Mouse (Mus musculus) MEL (cell line): ENCODE measurements at regions not wholly inside any gene's neighbourhood (a gene's known extent, or its start where the extent isn't known, plus 50 kb on each side); places are given as distances from the start of the nearest gene placed in this dataset.

Experiments
- DNase-seq: peaks from one replicate; pipeline ENCODE4 v3.0.0; 2011; ENCODE audit warnings: low read depth, low spot score
- H3K27ac ChIP-seq: 2 replicates; pipeline ENCODE4 v1.5.1; 2012; ENCODE audit warnings: low read depth, mild to moderate bottlenecking, control low read depth, low read length, moderate library complexity; ENCODE audit not compliant: control insufficient read depth
- H3K27me3 ChIP-seq, 2 experiments: fragments of 150-350 bp in 1 of 2; sonication (generic) in 1 of 2; 2 replicates each; pipeline ENCODE4 v1.6.1; 2012; ENCODE audit warnings: low read length in 2 of 2, mild to moderate bottlenecking in 2 of 2, improper control_type of control experiment in 1 of 2, moderate library complexity in 1 of 2; ENCODE audit not compliant: insufficient read depth in 2 of 2, control insufficient read depth in 1 of 2
- H3K36me3 ChIP-seq, 2 experiments: 2 replicates each; pipeline ENCODE4 v1.6.1; 2012 to 2014; ENCODE audit warnings: low read length in 2 of 2, improper control_type of control experiment in 1 of 2, inconsistent platforms in 1 of 2, mild to moderate bottlenecking in 1 of 2; ENCODE audit not compliant: insufficient read depth in 2 of 2, control insufficient read depth in 1 of 2
- H3K4me1 ChIP-seq, 2 experiments: fragments of 150-350 bp in 1 of 2; sonication (generic) in 1 of 2; 2 replicates each; pipeline ENCODE4 v1.6.1; 2012; ENCODE audit warnings: low read length in 2 of 2, improper control_type of control experiment in 1 of 2, mild to moderate bottlenecking in 1 of 2; ENCODE audit not compliant: insufficient read depth in 2 of 2, control insufficient read depth in 1 of 2
- H3K4me3 ChIP-seq, 2 experiments: fragments of 150-350 bp in 1 of 2; sonication (generic) in 1 of 2; 2 replicates each; pipeline ENCODE4 v1.5.1; 2012; ENCODE audit warnings: low read depth in 2 of 2, low read length in 2 of 2, mild to moderate bottlenecking in 2 of 2, moderate library complexity in 2 of 2, control low read depth in 1 of 2, improper control_type of control experiment in 1 of 2; ENCODE audit not compliant: control insufficient read depth in 1 of 2, insufficient read depth in 1 of 2
- H3K79me2 ChIP-seq: 2 replicates; pipeline ENCODE4 v1.6.1; 2012; ENCODE audit warnings: mild to moderate bottlenecking, low read length, moderate library complexity; ENCODE audit not compliant: control insufficient read depth, poor library complexity, insufficient read depth
- H3K9ac ChIP-seq: 2 replicates; pipeline ENCODE4 v1.6.1; 2012; ENCODE audit warnings: low read depth, mild to moderate bottlenecking, control low read depth, low read length, moderate library complexity; ENCODE audit not compliant: control insufficient read depth, poor library complexity, severe bottlenecking
- H3K9me3 ChIP-seq: fragments of 150-350 bp; sonication (generic); replicated peaks from 2 replicates; pipeline ENCODE4 v1.6.1; 2012; ENCODE audit warnings: mild to moderate bottlenecking, low read length, improper control_type of control experiment, moderate library complexity; ENCODE audit not compliant: insufficient read depth
- BHLHE40 ChIP-seq: IDR thresholded peaks from 2 replicates; pipeline ENCODE4 v1.6.1; 2012; ENCODE audit warnings: low read depth, mild to moderate bottlenecking, inconsistent platforms, low read length, improper control_type of control experiment, borderline replicate concordance
- CHD1 ChIP-seq: IDR thresholded peaks from 2 replicates; pipeline ENCODE4 v1.6.1; 2012; ENCODE audit warnings: low read depth, mild to moderate bottlenecking, inconsistent platforms, low read length, improper control_type of control experiment
- CHD2 ChIP-seq: IDR thresholded peaks from 2 replicates; pipeline ENCODE4 v1.6.1; 2011; ENCODE audit warnings: low read length, improper control_type of control experiment
- CTCF ChIP-seq, 3 experiments: IDR thresholded peaks in 2 of 3; conservative IDR thresholded peaks in 1 of 3; 2 replicates each; pipeline ENCODE4 v1.5.1; 2011 to 2012; ENCODE audit warnings: low read length in 3 of 3, low read depth in 2 of 3, mild to moderate bottlenecking in 2 of 3, improper control_type of control experiment in 1 of 3, inconsistent platforms in 1 of 3, mixed read lengths in 1 of 3, moderate library complexity in 1 of 3; ENCODE audit not compliant: control insufficient read depth in 1 of 3, insufficient read depth in 1 of 3, poor library complexity in 1 of 3, severe bottlenecking in 1 of 3
- E2F4 ChIP-seq: IDR thresholded peaks from 2 replicates; pipeline ENCODE4 v1.6.1; 2011; ENCODE audit warnings: low read depth, low read length, improper control_type of control experiment, borderline replicate concordance
- EP300 ChIP-seq, 2 experiments: IDR thresholded peaks; 2 replicates each; pipeline ENCODE4 v1.6.1; 2011; ENCODE audit warnings: improper control_type of control experiment in 2 of 2, low read length in 2 of 2, low read depth in 1 of 2, mild to moderate bottlenecking in 1 of 2
- ETS1 ChIP-seq: IDR thresholded peaks from 2 replicates; pipeline ENCODE4 v1.6.1; 2012; ENCODE audit warnings: low read depth, mild to moderate bottlenecking, inconsistent platforms, low read length, improper control_type of control experiment, moderate library complexity
- GATA1 ChIP-seq: IDR thresholded peaks from 2 replicates; pipeline ENCODE4 v1.6.1; 2011; ENCODE audit warnings: low read depth, low read length, improper control_type of control experiment
- HCFC1 ChIP-seq: IDR thresholded peaks from 2 replicates; pipeline ENCODE4 v1.6.1; 2012; ENCODE audit warnings: low read depth, mild to moderate bottlenecking, inconsistent platforms, low read length, improper control_type of control experiment, moderate library complexity
- KAT2A ChIP-seq: conservative IDR thresholded peaks from 2 replicates; pipeline ENCODE4 v1.6.1; 2012; ENCODE audit warnings: low read depth, low read length, improper control_type of control experiment, inconsistent platforms
- MAFK ChIP-seq: IDR thresholded peaks from 2 replicates; pipeline ENCODE4 v1.6.1; 2011; ENCODE audit warnings: low read depth, mild to moderate bottlenecking, low read length, improper control_type of control experiment, borderline replicate concordance
- MAZ ChIP-seq: IDR thresholded peaks from 2 replicates; pipeline ENCODE4 v1.6.1; 2012; ENCODE audit warnings: low read depth, mild to moderate bottlenecking, inconsistent platforms, low read length, improper control_type of control experiment
- MEF2A ChIP-seq: IDR thresholded peaks from 2 replicates; pipeline ENCODE4 v1.6.1; 2014; ENCODE audit warnings: low read depth, mild to moderate bottlenecking, inconsistent platforms, low read length, improper control_type of control experiment; ENCODE audit not compliant: poor library complexity, insufficient replicate concordance, severe bottlenecking; ENCODE audit errors: extremely low read depth
- MXI1 ChIP-seq: IDR thresholded peaks from 2 replicates; pipeline ENCODE4 v1.6.1; 2011; ENCODE audit warnings: mild to moderate bottlenecking, low read depth, low read length, improper control_type of control experiment
- MYB ChIP-seq: IDR thresholded peaks from 2 replicates; pipeline ENCODE4 v1.6.1; 2011; ENCODE audit warnings: mild to moderate bottlenecking, low read depth, low read length, improper control_type of control experiment
- NELFE ChIP-seq: IDR thresholded peaks from 2 replicates; pipeline ENCODE4 v1.6.1; 2011; ENCODE audit warnings: low read depth, low read length, improper control_type of control experiment
- POLR2A ChIP-seq, 2 experiments: IDR thresholded peaks; 2 replicates each; pipeline ENCODE4 v1.6.1; 2011 to 2012; ENCODE audit warnings: low read length in 2 of 2, mild to moderate bottlenecking in 2 of 2, control low read depth in 1 of 2, improper control_type of control experiment in 1 of 2, low read depth in 1 of 2, moderate library complexity in 1 of 2; ENCODE audit not compliant: control insufficient read depth in 1 of 2, insufficient read depth in 1 of 2, poor library complexity in 1 of 2
- POLR2AphosphoS2 ChIP-seq: IDR thresholded peaks from 2 replicates; pipeline ENCODE4 v1.6.1; 2011; ENCODE audit warnings: low read length, improper control_type of control experiment
- POLR2AphosphoS5 ChIP-seq: IDR thresholded peaks from 2 replicates; pipeline ENCODE4 v1.6.1; 2012; ENCODE audit warnings: low read depth, borderline replicate concordance, mild to moderate bottlenecking, inconsistent platforms, low read length, moderate library complexity, mixed read lengths
- RAD21 ChIP-seq: IDR thresholded peaks from 2 replicates; pipeline ENCODE4 v1.6.1; 2011; ENCODE audit warnings: mild to moderate bottlenecking, low read depth, low read length, improper control_type of control experiment
- SIN3A ChIP-seq: IDR thresholded peaks from 2 replicates; pipeline ENCODE4 v1.6.1; 2012; ENCODE audit warnings: low read length, improper control_type of control experiment, inconsistent platforms
- TBP ChIP-seq: IDR thresholded peaks from 2 replicates; pipeline ENCODE4 v1.8.0; 2011; ENCODE audit warnings: low read depth, low read length, improper control_type of control experiment
- UBTF ChIP-seq: IDR thresholded peaks from 2 replicates; pipeline ENCODE4 v1.6.1; 2012; ENCODE audit warnings: low read depth, mild to moderate bottlenecking, inconsistent platforms, low read length, improper control_type of control experiment, moderate library complexity, borderline replicate concordance; ENCODE audit not compliant: insufficient read depth
- ZC3H11A ChIP-seq: IDR thresholded peaks from 2 replicates; pipeline ENCODE4 v1.6.1; 2012; ENCODE audit warnings: low read depth, mild to moderate bottlenecking, inconsistent platforms, low read length, improper control_type of control experiment

GRCm38 (mm10) chr13:35257386-35257785 lies 230.5 kb upstream of the Eci2 start:
- DNase-seq, result no peak
- Histone ChIP-seq H3K4me1 (no peaks in the 10 kb centered on the region), H3K9me3 (no peaks in the 10 kb centered on the region), H3K79me2 (no peaks in the 10 kb centered on the region), H3K27me3 (no peaks in the 10 kb centered on the region), H3K27ac (no peak overlapping the region), H3K4me3 (no peak overlapping the region), H3K36me3 (no peaks in the 10 kb centered on the region)
- TF ChIP-seq MEF2A (no peak), MXI1 (no peak), CHD1 (no peak), ETS1 (no peak), POLR2AphosphoS5 (no peak), HCFC1 (no peak), UBTF (no peak), ZC3H11A (no peak), BHLHE40 (no peak)
- TF ChIP-seq, all 39 proteins: peak for 0
- no peak overlapping the region for H3K9ac ChIP-seq

DNA sequence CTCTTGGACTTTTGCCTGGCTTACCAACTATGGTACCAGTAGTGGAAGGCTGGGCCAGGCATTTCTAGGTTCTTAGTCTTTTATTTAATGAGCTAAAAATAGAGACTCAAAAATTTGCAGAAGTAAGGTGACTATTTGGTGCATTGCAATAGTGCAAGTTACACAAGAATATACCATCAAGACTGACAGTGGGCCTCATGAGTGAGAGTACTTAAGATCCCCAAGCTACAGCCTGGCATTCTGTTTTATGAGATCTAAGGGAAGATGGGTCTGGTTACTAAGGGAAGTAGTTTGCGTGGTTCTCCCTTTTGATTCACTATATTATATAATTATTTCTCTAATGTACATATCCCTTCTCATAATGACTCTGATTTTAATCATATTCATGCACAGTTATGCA lies 231.8 kb upstream of the Eci2 start:
- no peak for DNase-seq
- no peaks in the 10 kb centered on the region for H3K4me1 ChIP-seq
- H3K27ac ChIP-seq, result no peak overlapping the region
- no peaks in the 10 kb centered on the region for H3K79me2 ChIP-seq
- no peaks in the 10 kb centered on the region for H3K36me3 ChIP-seq
- TF ChIP-seq EP300 (IDR thresholded peaks at IDR 0.05; ENCODE audit: low read depth in 1 of 2, low read length in 2 of 2) (no peak), POLR2AphosphoS5 (no peak), RAD21 (no peak), KAT2A (no peak)
- H3K9ac ChIP-seq, result no peak overlapping the region
- no peaks in the 10 kb centered on the region for H3K27me3 ChIP-seq
- no peak overlapping the region for H3K4me3 ChIP-seq
- H3K9me3 ChIP-seq, result no peaks in the 10 kb centered on the region

DNA sequence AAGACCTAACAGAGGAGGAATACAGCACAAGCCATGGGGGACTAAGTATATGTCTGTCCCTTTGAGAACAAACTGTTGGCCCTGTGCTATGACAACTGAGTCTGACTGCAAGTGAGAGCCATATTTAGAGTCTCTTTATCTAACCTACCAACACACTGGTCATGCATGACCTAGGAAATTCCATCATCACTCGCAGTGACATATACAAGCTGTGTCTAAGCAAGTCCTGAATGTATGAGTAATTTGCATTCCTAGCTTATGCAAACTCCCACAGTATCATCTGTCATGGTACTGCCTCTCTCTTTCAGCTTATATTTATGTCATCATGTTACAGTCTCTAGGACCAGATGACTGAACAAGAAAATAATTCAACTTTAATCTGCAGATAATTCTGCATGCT lies 257.1 kb upstream of the Eci2 start:
- DNase-seq, result no peak

More for the DNA sequence above, 257.1 kb upstream of the Eci2 start:
- H3K9ac ChIP-seq, result no peak overlapping the region
- no peaks in the 10 kb centered on the region for H3K79me2 ChIP-seq
- TF ChIP-seq MAFK, result no peak
- no peak for TF ChIP-seq CTCF (IDR thresholded peaks at IDR 0.05 in 2 of 3, conservative IDR thresholded peaks at IDR 0.05 in 1 of 3; ENCODE audit: control insufficient read depth in 1 of 3, insufficient read depth in 1 of 3, low read depth in 2 of 3, low read length in 3 of 3, poor library complexity in 1 of 3, severe bottlenecking in 1 of 3)
- TF ChIP-seq MAZ, result no peak
- TF ChIP-seq ZC3H11A, result no peak
- TF ChIP-seq CHD2, result no peak
- TF ChIP-seq NELFE, result no peak
- TF ChIP-seq POLR2A (IDR thresholded peaks at IDR 0.05; ENCODE audit: control insufficient read depth in 1 of 2, insufficient read depth in 1 of 2, low read depth in 1 of 2, low read length in 2 of 2, poor library complexity in 1 of 2), result no peak
- TF ChIP-seq POLR2AphosphoS2, result no peak
- no peak for TF ChIP-seq KAT2A
- no peak for TF ChIP-seq GATA1
- no peak for TF ChIP-seq SIN3A
- TF ChIP-seq E2F4, result no peak
- no peak for TF ChIP-seq MXI1
- TF ChIP-seq TBP, result no peak
- TF ChIP-seq MYB, result no peak
- TF ChIP-seq UBTF, result no peak
- no peak for TF ChIP-seq BHLHE40
- no peaks in the 10 kb centered on the region for H3K27me3 ChIP-seq
- H3K27ac ChIP-seq, result no peak overlapping the region
- no peak overlapping the region for H3K4me3 ChIP-seq
- no peaks in the 10 kb centered on the region for H3K36me3 ChIP-seq
- no peaks in the 10 kb centered on the region for H3K9me3 ChIP-seq
- no peaks in the 10 kb centered on the region for H3K4me1 ChIP-seq
